7 mouse cellular contexts compared by ENCODE assay signal in the genomic region with DNA sequence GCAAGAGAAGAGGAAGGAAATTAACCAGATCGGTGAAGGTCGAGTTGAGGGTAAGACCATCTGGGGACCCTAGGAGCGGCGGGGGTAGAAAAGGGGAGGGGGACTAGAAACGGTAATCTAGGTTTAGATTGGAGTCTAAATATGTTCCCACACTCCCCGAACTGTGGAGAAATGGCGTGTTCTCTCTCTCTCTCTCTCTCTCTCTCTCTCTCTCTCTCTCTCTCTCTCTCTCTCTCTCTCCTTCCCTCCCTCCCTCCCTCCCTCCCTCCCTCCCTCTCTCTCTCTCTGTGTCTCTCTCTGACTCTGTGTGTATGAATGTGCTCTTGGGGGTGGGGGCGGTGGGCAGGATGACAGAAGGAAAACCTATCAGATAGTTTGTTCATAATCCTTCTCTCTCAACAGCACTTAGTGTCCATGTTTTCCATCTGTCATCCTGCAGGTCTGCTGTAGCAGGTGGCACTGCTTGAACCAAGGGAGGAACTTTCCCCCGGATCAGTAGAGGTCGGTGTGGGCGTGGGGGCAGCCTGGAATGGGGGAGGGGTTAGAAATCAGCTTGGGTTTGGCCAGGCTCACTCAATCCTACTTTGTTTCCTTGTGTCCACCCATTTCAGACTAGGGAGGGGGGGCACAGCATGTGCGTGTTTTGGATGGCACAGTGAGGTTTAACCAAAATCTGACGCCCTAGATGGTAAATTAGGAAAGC. TPM values are rescaled to one million over a fixed set of nuclear protein-coding genes. Genes with fewer than 3 reads are reported as not detected.
DNase-seq lines count a peak whose midpoint lies in the region; ATAC-seq lines count a peak whose summit lies in the region.

No protein-coding gene starts in this region.

- H3K4me3 ChIP-seq in neural tube, embryonic 11.5 days (ENCODE audit: low read depth, low read length) = peak overlapping the region; percentile 55
- peak overlapping the region; percentile 58 for H3K4me3 ChIP-seq in hindbrain, embryonic 14.5 days (replicated peaks; ENCODE audit: low read length)

- no peaks in the 10 kb centered on the region for H3K27me3 ChIP-seq in neural tube, embryonic 11.5 days (ENCODE audit: control insufficient read depth, insufficient read depth, low read length)
- H3K27me3 ChIP-seq in hindbrain, embryonic 14.5 days (ENCODE audit: control insufficient read depth, insufficient read depth, low read length) = peaks cover 6% of the 10 kb centered on the region; the same call in 1 of the 2 replicates

- peak overlapping the region; percentile 39 for H3K4me2 ChIP-seq in neural tube, embryonic 11.5 days (ENCODE audit: low read depth)
- peak overlapping the region; percentile 52 for H3K4me2 ChIP-seq in hindbrain, embryonic 14.5 days (replicated peaks)

- no peaks in the 10 kb centered on the region for H3K9me3 ChIP-seq in neural tube, embryonic 11.5 days (ENCODE audit: control insufficient read depth, low read length)
- no peaks in the 10 kb centered on the region for H3K9me3 ChIP-seq in hindbrain, embryonic 14.5 days (ENCODE audit: control insufficient read depth, low read length)

- DNase-seq in neural tube, embryonic 11.5 days (ENCODE audit: low spot score) = no peak
- DNase-seq in neural tube, embryonic 10.5 days (ENCODE audit: extremely low spot score, low spot score) = no peak
- DNase-seq in cerebellum, postnatal 36 days = peak; percentile 9 to 14
- DNase-seq in hindbrain, embryonic 14.5 days (ENCODE audit: low spot score) = no peak
- DNase-seq in layer of hippocampus, adult 8-10 months (ENCODE audit: low spot score in 2 of 2) = no peak
- DNase-seq in urinary bladder, postnatal 36 days (ENCODE audit: low spot score in 2 of 2) = no peak

- H3K27ac ChIP-seq in neural tube, embryonic 11.5 days (ENCODE audit: low read depth, low read length) = no peak overlapping the region
- H3K27ac ChIP-seq in hindbrain, embryonic 14.5 days = peak overlapping the region; percentile 73

- ATAC-seq in neural tube, embryonic 11.5 days (ENCODE audit: insufficient read depth, low FRiP score, low TSS enrichment) = peak; percentile 30; the same call in 1 of the 2 replicates
- ATAC-seq in hindbrain, embryonic 14.5 days (ENCODE audit: low FRiP score) = peak; percentile 54
- peak; percentile 25; the same call in 1 of the 2 replicates for ATAC-seq in megakaryocyte progenitor cell, adult 5-6 weeks (replicated peaks; ENCODE audit: poor library complexity)

- WGBS in neural tube, embryonic 11.5 days = 28% methylated on average over 12 of the region's 13 CpGs
- WGBS in hindbrain, embryonic 14.5 days = 26% methylated on average over 13 of the region's 13 CpGs

- peak overlapping the region; percentile 59 for H3K9ac ChIP-seq in neural tube, embryonic 11.5 days (ENCODE audit: low read length)
- peak overlapping the region; percentile 73 for H3K9ac ChIP-seq in hindbrain, embryonic 14.5 days

- no peaks in the 10 kb centered on the region for H3K36me3 ChIP-seq in neural tube, embryonic 11.5 days (ENCODE audit: control insufficient read depth, insufficient read depth, low read length)
- H3K36me3 ChIP-seq in hindbrain, embryonic 14.5 days (replicated peaks; ENCODE audit: control insufficient read depth, insufficient read depth) = no peaks in the 10 kb centered on the region

- H3K4me1 ChIP-seq in neural tube, embryonic 11.5 days (ENCODE audit: control insufficient read depth, insufficient read depth, low read length) = no peaks in the 10 kb centered on the region
- no peaks in the 10 kb centered on the region for H3K4me1 ChIP-seq in hindbrain, embryonic 14.5 days (replicated peaks; ENCODE audit: control insufficient read depth, insufficient read depth, low read length)

RNA-seq across cellular contexts. Expression of gene Armcx3, which starts 1.0 kb away (rescaled TPM):
- 70.5 and 74.5 TPM in 2 replicates for polyA plus RNA-seq in neural tube, embryonic 11.5 days (2014; fragmentation: Nextera tagmentation; extraction: Ambion mirVana)
- polyA plus RNA-seq in hindbrain, embryonic 14.5 days (2014; fragmentation: Nextera tagmentation; extraction: Ambion mirVana) = 84.8 and 102 TPM in 2 replicates
- total RNA-seq in megakaryocyte progenitor cell, adult 5-6 weeks (2015) = 30.8 and 31.5 TPM in 2 replicates
- total RNA-seq in megakaryocyte progenitor cell, adult 5-6 weeks (2017) = 28.1 and 33.9 TPM in 2 replicates
- 10 to 100 TPM; 69.7 to 84.0 (median 78.9) TPM for total RNA-seq in layer of hippocampus, adult 8-10 months (2022)

RNA-seq across cellular contexts. Expression of gene Armcx6, which starts 6.2 kb away (rescaled TPM):
- 16.8 and 21.2 TPM in 2 replicates for polyA plus RNA-seq in neural tube, embryonic 11.5 days (2014; fragmentation: Nextera tagmentation; extraction: Ambion mirVana)
- polyA plus RNA-seq in hindbrain, embryonic 14.5 days (2014; fragmentation: Nextera tagmentation; extraction: Ambion mirVana) = 38.5 and 40.4 TPM in 2 replicates
- 2.5 and 4.2 TPM in 2 replicates for total RNA-seq in megakaryocyte progenitor cell, adult 5-6 weeks (2015)
- total RNA-seq in megakaryocyte progenitor cell, adult 5-6 weeks (2017) = 6.2 and 6.3 TPM in 2 replicates
- 10 to 100 TPM in 1 of 4 experiments, 1 to 10 TPM in 3; 8.6 to 10.0 (median 9.0) TPM for total RNA-seq in layer of hippocampus, adult 8-10 months (2022)

RNA-seq across cellular contexts. Expression of gene Armcx1, which starts 39.7 kb away (rescaled TPM):
- 54.5 and 54.6 TPM in 2 replicates for polyA plus RNA-seq in neural tube, embryonic 11.5 days (2014; fragmentation: Nextera tagmentation; extraction: Ambion mirVana)
- polyA plus RNA-seq in hindbrain, embryonic 14.5 days (2014; fragmentation: Nextera tagmentation; extraction: Ambion mirVana) = 71.9 and 81.9 TPM in 2 replicates
- 3.9 and 8.1 TPM in 2 replicates for total RNA-seq in megakaryocyte progenitor cell, adult 5-6 weeks (2015)
- 6.4 and 9.7 TPM in 2 replicates for total RNA-seq in megakaryocyte progenitor cell, adult 5-6 weeks (2017)
- 10 to 100 TPM; 51.9 to 67.4 (median 63.3) TPM for total RNA-seq in layer of hippocampus, adult 8-10 months (2022)

RNA-seq across cellular contexts. Expression of gene Armcx2, which starts 51.6 kb away (rescaled TPM):
- polyA plus RNA-seq in neural tube, embryonic 11.5 days (2014; fragmentation: Nextera tagmentation; extraction: Ambion mirVana) = 86.8 and 92.0 TPM in 2 replicates
- polyA plus RNA-seq in hindbrain, embryonic 14.5 days (2014; fragmentation: Nextera tagmentation; extraction: Ambion mirVana) = 73.0 and 75.3 TPM in 2 replicates
- 11.9 and 15.8 TPM in 2 replicates for total RNA-seq in megakaryocyte progenitor cell, adult 5-6 weeks (2015)
- total RNA-seq in megakaryocyte progenitor cell, adult 5-6 weeks (2017) = 9.5 and 12.3 TPM in 2 replicates
- total RNA-seq in layer of hippocampus, adult 8-10 months (2022) = 10 to 100 TPM; 84.4 to 94.6 (median 89.2) TPM

Comparison
In these comparisons a context has a peak if more than half of its experiments do, and no peak if none do; other contexts are left out.
1. DNase-seq: peak in cerebellum, postnatal 36 days (2 of 2); none in neural tube, embryonic 11.5 days (single experiment), neural tube, embryonic 10.5 days (single experiment), hindbrain, embryonic 14.5 days (single experiment), layer of hippocampus, adult 8-10 months (0 of 2) and urinary bladder, postnatal 36 days (0 of 2).
2. RNA of gene Armcx1, which starts 39.7 kb away (total RNA-seq): 51.9 to 67.4 TPM in layer of hippocampus, adult 8-10 months; 3.9 to 9.7 TPM in megakaryocyte progenitor cell, adult 5-6 weeks; every median in the first group is over 4 times any median in the second.
3. Peak in every context shown above with its lines, with median percentiles within 50 percentile points of each other: ATAC-seq.